Mouse (Mus musculus): Measurements from ENCODE around the gene Blvrb. TPM values are rescaled to one million over a fixed set of nuclear protein-coding genes. Genes with fewer than 3 reads are reported as not detected.
A peak's percentile ranks its signal among the peaks of the same experiment; 100 is the strongest.

Gene Blvrb
- polyA plus RNA-seq, 1 experiment from 2014 or later, result 34.3 TPM

- H3K27ac ChIP-seq (ENCODE audit: low read depth, low read length), result no peak overlapping the region; the same call in 1 of the 2 replicates
- peak overlapping the region; percentile 64 for H3K4me3 ChIP-seq (ENCODE audit: low read depth, low read length)
- H3K4me2 ChIP-seq (ENCODE audit: low read depth), result peak overlapping the region; percentile 81
- peak; percentile 97 for DNase-seq (ENCODE audit: low spot score)
- peaks cover 3% of the 10 kb centered on the region; the same call in 1 of the 2 replicates for H3K36me3 ChIP-seq (ENCODE audit: control insufficient read depth, insufficient read depth, low read length)
- no peaks in the 10 kb centered on the region for H3K4me1 ChIP-seq (ENCODE audit: control insufficient read depth, insufficient read depth, low read length)
- 0% methylated on average over 23 of the region's 23 CpGs for WGBS
- ATAC-seq (ENCODE audit: insufficient read depth, low FRiP score, low TSS enrichment), result peak; percentile 82
- peak overlapping the region; percentile 59 for H3K9ac ChIP-seq (ENCODE audit: low read length)
- no peaks in the 10 kb centered on the region for H3K27me3 ChIP-seq (ENCODE audit: control insufficient read depth, insufficient read depth, low read length)
- no peaks in the 10 kb centered on the region for H3K9me3 ChIP-seq (ENCODE audit: control insufficient read depth, low read length)
Observed at GRCm38 (mm10) chr7:27474490-27474954, 26.7 kb downstream of the Blvrb start.

GRCm38 (mm10) chr7:27475596-27475995, 27.8 kb downstream of the Blvrb start:
- Histone ChIP-seq H3K9me3 (ENCODE audit: control insufficient read depth, low read length) (no peaks in the 10 kb centered on the region), H3K4me3 (ENCODE audit: low read depth, low read length) (no peak overlapping the region), H3K4me2 (ENCODE audit: low read depth) (no peak overlapping the region), H3K9ac (ENCODE audit: low read length) (no peak overlapping the region), H3K27me3 (ENCODE audit: control insufficient read depth, insufficient read depth, low read length) (no peaks in the 10 kb centered on the region), H3K36me3 (ENCODE audit: control insufficient read depth, insufficient read depth, low read length) (peaks cover 3% of the 10 kb centered on the region; the same call in 1 of the 2 replicates), H3K4me1 (ENCODE audit: control insufficient read depth, insufficient read depth, low read length) (no peaks in the 10 kb centered on the region), H3K27ac (ENCODE audit: low read depth, low read length) (no peak overlapping the region)
- DNase-seq (ENCODE audit: low spot score), result no peak
- WGBS, result 98% methylated on average over 2 of the region's 2 CpGs
- no peak for ATAC-seq (ENCODE audit: insufficient read depth, low FRiP score, low TSS enrichment)

GRCm38 (mm10) chr7:27476098-27476635, 28.4 kb downstream of the Blvrb start:
- H3K27me3 ChIP-seq (ENCODE audit: control insufficient read depth, insufficient read depth, low read length), result no peaks in the 10 kb centered on the region
- H3K36me3 ChIP-seq (ENCODE audit: control insufficient read depth, insufficient read depth, low read length), result peaks cover 3% of the 10 kb centered on the region; the same call in 1 of the 2 replicates
- H3K4me3 ChIP-seq (ENCODE audit: low read depth, low read length), result no peak overlapping the region
- 98% methylated on average over 14 of the region's 14 CpGs for WGBS
- no peaks in the 10 kb centered on the region for H3K9me3 ChIP-seq (ENCODE audit: control insufficient read depth, low read length)
- H3K27ac ChIP-seq (ENCODE audit: low read depth, low read length), result no peak overlapping the region
- no peak overlapping the region for H3K9ac ChIP-seq (ENCODE audit: low read length)
- no peaks in the 10 kb centered on the region for H3K4me1 ChIP-seq (ENCODE audit: control insufficient read depth, insufficient read depth, low read length)
- DNase-seq (ENCODE audit: low spot score) (no peak), ATAC-seq (ENCODE audit: insufficient read depth, low FRiP score, low TSS enrichment) (no peak)
- no peak overlapping the region for H3K4me2 ChIP-seq (ENCODE audit: low read depth)

- Histone ChIP-seq H3K27me3 (ENCODE audit: control insufficient read depth, insufficient read depth, low read length) (no peaks in the 10 kb centered on the region), H3K36me3 (ENCODE audit: control insufficient read depth, insufficient read depth, low read length) (peaks cover 3% of the 10 kb centered on the region; the same call in 1 of the 2 replicates), H3K9ac (ENCODE audit: low read length) (no peak overlapping the region), H3K9me3 (ENCODE audit: control insufficient read depth, low read length) (no peaks in the 10 kb centered on the region), H3K4me2 (ENCODE audit: low read depth) (no peak overlapping the region), H3K4me3 (ENCODE audit: low read depth, low read length) (no peak overlapping the region), H3K27ac (ENCODE audit: low read depth, low read length) (no peak overlapping the region), H3K4me1 (ENCODE audit: control insufficient read depth, insufficient read depth, low read length) (0 out of 2 replicates have a peak, but pooled peaks cover 4% of the 10 kb centered on the region)
- WGBS, result 88% methylated on average over 7 of the region's 7 CpGs
- ATAC-seq (ENCODE audit: insufficient read depth, low FRiP score, low TSS enrichment) (no peak), DNase-seq (ENCODE audit: low spot score) (no peak)
Observed at GRCm38 (mm10) chr7:27478561-27478960, 30.8 kb downstream of the Blvrb start.

GRCm38 (mm10) chr7:27479750-27480149, 32.0 kb downstream of the Blvrb start:
- Histone ChIP-seq H3K4me3 (ENCODE audit: low read depth, low read length) (no peak overlapping the region), H3K27me3 (ENCODE audit: control insufficient read depth, insufficient read depth, low read length) (no peaks in the 10 kb centered on the region), H3K9ac (ENCODE audit: low read length) (no peak overlapping the region), H3K9me3 (ENCODE audit: control insufficient read depth, low read length) (no peaks in the 10 kb centered on the region), H3K4me1 (ENCODE audit: control insufficient read depth, insufficient read depth, low read length) (0 out of 2 replicates have a peak, but pooled peaks cover 4% of the 10 kb centered on the region), H3K36me3 (ENCODE audit: control insufficient read depth, insufficient read depth, low read length) (peaks cover 3% of the 10 kb centered on the region; the same call in 1 of the 2 replicates), H3K27ac (ENCODE audit: low read depth, low read length) (no peak overlapping the region), H3K4me2 (ENCODE audit: low read depth) (no peak overlapping the region)
- ATAC-seq (ENCODE audit: insufficient read depth, low FRiP score, low TSS enrichment) (no peak), DNase-seq (ENCODE audit: low spot score) (no peak)
- WGBS, result 67% methylated on average over 1 of the region's 1 CpGs

GRCm38 (mm10) chr7:27480506-27480905, 32.7 kb downstream of the Blvrb start:
- Histone ChIP-seq H3K9me3 (ENCODE audit: control insufficient read depth, low read length) (no peaks in the 10 kb centered on the region), H3K9ac (ENCODE audit: low read length) (no peak overlapping the region), H3K27me3 (ENCODE audit: control insufficient read depth, insufficient read depth, low read length) (no peaks in the 10 kb centered on the region), H3K4me3 (ENCODE audit: low read depth, low read length) (no peak overlapping the region), H3K4me1 (ENCODE audit: control insufficient read depth, insufficient read depth, low read length) (0 out of 2 replicates have a peak, but pooled peaks cover 4% of the 10 kb centered on the region), H3K36me3 (ENCODE audit: control insufficient read depth, insufficient read depth, low read length) (peaks cover 3% of the 10 kb centered on the region; the same call in 1 of the 2 replicates), H3K4me2 (ENCODE audit: low read depth) (no peak overlapping the region), H3K27ac (ENCODE audit: low read depth, low read length) (no peak overlapping the region)
- ATAC-seq (ENCODE audit: insufficient read depth, low FRiP score, low TSS enrichment) (no peak), DNase-seq (ENCODE audit: low spot score) (no peak)
- WGBS, result 77% methylated on average over 3 of the region's 3 CpGs

- ATAC-seq (ENCODE audit: insufficient read depth, low FRiP score, low TSS enrichment) (no peak), DNase-seq (ENCODE audit: low spot score) (no peak)
- peak overlapping the region; percentile 43 for H3K4me2 ChIP-seq (ENCODE audit: low read depth)
- no peaks in the 10 kb centered on the region for H3K9me3 ChIP-seq (ENCODE audit: control insufficient read depth, low read length)
- H3K36me3 ChIP-seq (ENCODE audit: control insufficient read depth, insufficient read depth, low read length), result peaks cover 3% of the 10 kb centered on the region; the same call in 1 of the 2 replicates
- H3K4me3 ChIP-seq (ENCODE audit: low read depth, low read length), result peak overlapping the region; percentile 17
- H3K4me1 ChIP-seq (ENCODE audit: control insufficient read depth, insufficient read depth, low read length), result 0 out of 2 replicates have a peak, but pooled peaks cover 4% of the 10 kb centered on the region
- H3K27ac ChIP-seq (ENCODE audit: low read depth, low read length), result peak overlapping the region; percentile 11; the same call in 1 of the 2 replicates
- 20% methylated on average over 8 of the region's 11 CpGs for WGBS
- peak overlapping the region; percentile 53 for H3K9ac ChIP-seq (ENCODE audit: low read length)
- H3K27me3 ChIP-seq (ENCODE audit: control insufficient read depth, insufficient read depth, low read length), result no peaks in the 10 kb centered on the region
Observed at GRCm38 (mm10) chr7:27480927-27481626, 33.3 kb downstream of the Blvrb start.

- peak overlapping the region; percentile 43 for H3K4me2 ChIP-seq (ENCODE audit: low read depth)
- H3K9me3 ChIP-seq (ENCODE audit: control insufficient read depth, low read length), result no peaks in the 10 kb centered on the region
- H3K4me1 ChIP-seq (ENCODE audit: control insufficient read depth, insufficient read depth, low read length), result 0 out of 2 replicates have a peak, but pooled peaks cover 4% of the 10 kb centered on the region
- H3K36me3 ChIP-seq (ENCODE audit: control insufficient read depth, insufficient read depth, low read length), result no peaks in the 10 kb centered on the region
- ATAC-seq (ENCODE audit: insufficient read depth, low FRiP score, low TSS enrichment) (peak; percentile 42; the same call in 1 of the 2 replicates), DNase-seq (ENCODE audit: low spot score) (peak; percentile 77)
- H3K9ac ChIP-seq (ENCODE audit: low read length), result peak overlapping the region; percentile 53
- peak overlapping the region; percentile 11; the same call in 1 of the 2 replicates for H3K27ac ChIP-seq (ENCODE audit: low read depth, low read length)
- 0% methylated on average over 9 of the region's 12 CpGs for WGBS
- H3K27me3 ChIP-seq (ENCODE audit: control insufficient read depth, insufficient read depth, low read length), result no peaks in the 10 kb centered on the region
- peak overlapping the region; percentile 17 for H3K4me3 ChIP-seq (ENCODE audit: low read depth, low read length)
Observed at GRCm38 (mm10) chr7:27481627-27481969, 33.8 kb downstream of the Blvrb start.
